Mouse (Mus musculus) frontal cortex, adult 2 months (tissue): ENCODE measurements at regions not wholly inside any gene's neighbourhood (a gene's known extent, or its start where the extent isn't known, plus 50 kb on each side); places are given as distances from the start of the nearest gene placed in this dataset.

ENCODE experiments used
- DNase-seq, 2 experiments: peaks; one replicate each; pipeline ENCODE4 v3.0.0; 2022; ENCODE audit warnings: low spot score in 1 of 2; ENCODE audit errors: extremely low spot score in 1 of 2

DNA sequence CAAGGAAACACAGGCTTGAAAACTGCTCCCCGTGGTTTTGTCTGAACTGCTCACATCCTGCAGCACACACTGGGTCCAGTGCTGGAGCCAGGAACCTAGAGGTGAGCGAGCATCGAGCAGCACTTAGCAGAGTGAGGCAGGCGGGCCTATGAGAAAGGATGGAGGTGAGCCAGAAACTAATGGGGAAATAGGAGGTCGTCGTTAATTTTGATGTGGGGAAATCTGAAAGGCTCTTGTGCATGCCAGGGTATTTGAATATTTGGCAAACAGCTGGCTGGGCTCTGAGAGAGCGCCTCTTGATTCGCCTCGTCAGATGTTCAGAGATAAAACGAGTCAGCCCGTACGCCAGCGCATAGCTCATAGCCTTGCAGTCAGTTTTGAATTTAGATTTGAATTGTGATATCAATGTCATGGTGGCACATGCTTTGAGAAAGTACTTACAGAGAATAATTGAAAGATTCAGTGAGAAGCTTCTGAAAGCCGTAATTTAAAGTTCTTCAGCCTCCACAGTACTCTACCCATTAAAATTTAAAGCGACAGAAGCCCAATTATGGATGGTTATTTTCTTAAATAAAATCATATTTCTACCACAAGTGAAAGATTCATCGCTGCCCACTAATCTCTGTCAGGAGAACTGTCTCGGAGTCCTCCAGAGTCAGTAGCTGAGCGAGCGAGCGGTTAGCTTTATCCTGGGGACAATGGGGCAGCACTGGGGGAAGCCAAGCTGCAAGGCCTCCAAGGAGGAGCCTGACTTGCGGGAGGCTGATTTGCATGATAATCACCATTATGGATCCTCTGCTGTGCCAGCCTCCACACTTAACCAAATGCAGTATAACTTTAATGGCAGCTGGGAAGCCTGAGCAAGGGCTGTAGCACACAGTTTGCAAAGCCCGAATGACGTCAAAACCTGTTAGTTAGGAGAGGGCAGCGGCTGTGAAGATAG is 227.9 kb upstream of the Nr2f1 start:
- peak in 1 of 2 experiments; percentile 53 for DNase-seq

DNA sequence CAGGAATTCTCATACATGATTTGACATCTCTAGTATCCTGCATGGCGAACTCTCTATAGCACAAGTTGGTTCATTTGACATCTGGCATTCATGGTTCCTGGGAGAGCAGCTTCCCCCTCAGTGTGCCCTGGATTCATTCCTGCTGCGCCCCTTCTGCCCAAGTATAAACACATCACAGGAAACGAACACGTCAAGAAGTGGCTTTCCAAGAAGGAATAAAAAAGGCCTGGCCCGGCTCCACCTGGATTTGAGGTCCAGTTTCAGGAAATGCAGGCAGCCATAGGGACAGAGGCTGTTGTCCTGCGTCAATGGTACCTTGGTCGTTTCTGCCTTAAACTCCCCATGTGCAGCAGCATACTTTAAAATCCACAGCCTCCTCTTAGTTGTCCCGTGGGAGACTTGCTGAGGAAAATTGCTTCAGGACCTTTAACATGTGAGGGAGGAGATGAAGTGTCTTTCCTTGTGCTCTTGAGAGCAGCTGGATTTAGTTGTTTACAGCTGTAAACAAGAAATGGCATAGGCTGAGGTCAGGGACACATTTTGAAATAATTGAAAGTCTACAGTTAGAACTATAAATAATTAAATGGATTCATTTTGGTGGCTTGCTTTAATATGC is 226.9 kb upstream of the Nr2f1 start:
- no peak for DNase-seq

DNA sequence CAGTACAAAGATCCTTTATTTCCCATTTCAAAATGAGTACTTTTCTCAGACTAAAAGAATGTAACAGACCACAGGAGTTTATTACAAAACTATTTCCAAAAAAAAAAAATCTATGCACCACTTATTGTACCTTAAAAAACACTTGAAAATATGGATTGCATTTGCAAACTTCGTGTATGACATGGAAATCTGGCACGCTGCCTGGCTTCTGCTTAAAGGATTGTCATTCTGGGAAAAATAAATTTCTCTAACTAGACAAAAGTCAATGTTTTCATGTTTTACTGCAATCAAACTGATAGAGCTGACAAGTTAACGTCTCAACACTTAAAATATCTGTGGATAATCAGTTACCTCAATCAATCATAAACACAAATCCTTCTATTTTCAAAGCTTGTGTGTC is 205.5 kb upstream of the Nr2f1 start:
- DNase-seq, result peak in 1 of 2 experiments; percentile 50

DNA sequence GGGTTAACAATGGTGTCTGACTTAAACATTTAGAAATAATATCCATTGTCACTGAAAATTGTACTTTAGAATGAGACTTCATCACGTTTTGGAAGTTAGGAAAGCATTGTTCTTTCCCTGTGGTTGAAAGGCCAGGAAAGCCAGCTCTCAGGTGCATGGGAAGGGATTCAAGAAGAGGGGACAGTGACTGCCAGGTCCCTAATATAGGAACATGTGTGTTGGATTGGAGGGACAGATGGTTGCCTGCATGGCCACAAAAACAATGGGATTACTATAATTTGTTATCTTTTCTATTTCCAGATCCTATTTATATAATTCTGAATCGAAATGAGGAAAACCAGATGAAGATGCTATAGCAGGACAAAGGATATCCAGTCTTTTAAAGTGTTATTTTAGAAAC is 184.2 kb upstream of the Nr2f1 start:
- no peak for DNase-seq

DNA sequence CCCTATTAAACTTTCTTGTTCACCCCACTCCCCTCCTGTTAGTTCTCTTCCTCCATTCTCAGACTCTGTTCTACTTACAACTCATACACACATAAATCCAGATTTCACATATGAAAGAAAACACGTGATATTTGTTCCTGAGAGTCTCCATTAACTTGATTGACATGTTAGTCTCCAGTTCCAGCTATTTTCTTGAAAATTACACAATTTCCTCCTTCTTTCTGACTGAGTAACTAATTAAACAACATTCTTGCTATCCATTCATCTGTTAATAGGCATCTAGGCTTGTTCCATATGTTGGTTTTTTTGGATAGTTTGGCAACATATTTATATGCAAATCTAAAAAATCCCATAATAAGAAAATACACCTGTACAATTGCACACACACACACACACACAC is 161.7 kb upstream of the Nr2f1 start:
- DNase-seq, result no peak

DNA sequence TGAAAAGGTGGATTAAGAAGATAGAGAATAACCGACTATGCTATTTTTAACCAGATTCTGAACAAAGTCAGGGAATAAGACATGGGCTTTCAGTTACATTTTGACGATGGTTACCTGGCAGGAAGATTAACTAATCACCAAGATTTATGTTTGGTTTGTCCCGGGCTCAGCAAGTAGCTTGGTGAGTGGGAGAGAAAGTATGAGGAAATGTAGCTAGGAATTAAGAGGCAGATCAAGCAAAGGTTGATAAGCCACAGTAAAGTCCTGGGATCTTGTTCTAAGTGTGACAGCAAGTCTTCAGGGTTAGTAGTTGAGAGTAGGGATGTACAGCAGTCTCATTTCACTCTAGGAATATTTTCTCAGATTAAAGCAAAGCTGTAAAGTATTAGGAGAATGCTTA is 149.3 kb upstream of the Nr2f1 start:
- DNase-seq, result no peak

DNA sequence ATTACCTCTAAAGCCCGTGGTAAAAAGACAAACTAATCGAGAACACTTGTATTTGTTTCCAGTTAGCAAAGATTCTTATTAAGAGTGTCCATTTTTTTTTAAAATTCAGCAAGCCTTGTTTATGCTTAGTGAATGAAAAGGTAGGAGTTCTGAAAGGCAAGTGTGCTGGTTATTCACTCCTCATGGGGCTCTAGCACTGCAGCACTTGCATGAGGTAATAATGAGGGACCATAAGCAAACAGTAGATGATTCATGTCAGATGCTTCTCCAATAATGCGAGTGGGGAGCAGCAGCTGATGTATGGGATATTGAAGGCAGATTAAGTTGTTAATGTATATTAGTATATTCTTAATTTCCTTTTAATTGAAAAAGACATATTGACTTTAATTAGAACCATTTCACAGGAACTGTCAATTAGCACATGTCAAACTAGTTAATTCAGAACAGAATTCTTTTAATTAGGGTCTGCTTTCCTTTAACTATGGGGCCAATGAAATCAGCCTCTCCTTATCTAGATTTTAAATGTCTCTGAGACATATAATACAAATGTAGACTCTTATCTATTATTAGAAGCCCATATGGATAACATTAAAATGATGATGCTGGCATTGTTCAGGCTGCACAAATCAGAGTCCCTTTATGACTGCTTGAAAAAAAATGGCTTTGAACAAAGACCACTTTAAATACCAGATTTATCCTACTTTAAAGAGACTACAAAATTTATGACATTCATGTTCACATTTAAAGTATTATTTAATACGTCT is 125.1 kb upstream of the Nr2f1 start:
- no peak for DNase-seq

DNA sequence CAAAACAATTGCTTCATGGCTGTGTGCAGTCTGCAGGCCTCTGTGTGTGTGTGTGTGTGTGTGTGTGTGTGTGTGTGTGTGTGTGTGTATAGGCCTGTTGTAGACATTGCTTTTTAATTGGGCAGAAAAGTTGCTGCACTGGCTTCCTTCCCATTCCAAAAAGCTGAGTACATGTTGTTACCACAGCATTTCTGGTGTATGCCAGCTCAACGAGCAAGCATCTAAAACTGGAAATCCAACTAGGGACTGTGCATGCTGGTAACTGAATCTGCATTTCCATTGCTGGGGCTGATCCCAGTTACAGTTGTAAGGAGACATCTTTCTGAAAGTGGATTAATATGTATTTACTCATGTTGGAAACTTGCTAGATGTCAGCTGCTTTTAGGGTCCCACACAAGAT is 123.6 kb upstream of the Nr2f1 start:
- no peak for DNase-seq

DNA sequence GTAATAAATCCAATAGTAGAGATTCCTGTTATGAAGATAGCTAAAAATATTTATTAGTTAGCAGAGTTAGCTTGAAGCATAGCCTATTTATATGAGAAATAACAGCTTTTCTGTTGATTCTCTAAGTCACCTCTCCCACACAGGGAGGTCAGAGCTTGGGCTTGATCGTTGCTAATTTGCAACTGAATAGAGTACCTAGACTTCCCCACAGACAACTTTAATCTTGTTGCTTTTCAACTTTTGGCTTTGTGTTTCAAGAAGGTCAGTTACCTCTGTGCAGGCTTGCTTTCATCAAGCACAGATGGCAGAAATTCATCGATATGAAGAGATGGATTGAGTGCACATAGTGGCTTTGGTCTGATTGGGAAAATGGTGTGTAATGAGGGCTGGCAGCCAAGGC is 118.9 kb upstream of the Nr2f1 start:
- no peak for DNase-seq

DNA sequence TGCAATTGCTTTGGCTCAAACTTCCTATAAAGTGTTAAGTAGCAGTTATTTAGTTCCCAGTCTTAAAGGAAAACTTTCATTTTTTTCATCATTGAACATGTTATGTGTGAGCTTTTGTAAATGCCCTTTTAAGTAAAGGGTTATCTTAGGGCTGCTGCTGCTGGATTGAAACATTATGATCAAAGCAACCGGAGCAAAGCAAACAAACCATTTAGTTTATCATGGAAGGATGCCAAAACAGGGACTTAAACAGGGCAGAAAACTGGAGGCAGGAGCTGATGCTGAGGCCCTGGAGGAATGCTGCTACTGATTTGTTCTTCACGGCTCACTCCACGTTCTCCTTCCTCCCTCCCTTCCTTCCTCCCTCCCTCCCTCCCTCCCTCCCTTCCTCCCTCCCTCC is 111.3 kb upstream of the Nr2f1 start:
- DNase-seq, result no peak
